Mouse (Mus musculus) midbrain, embryonic 11.5 days (tissue): ENCODE measurements around the gene Sh3bp5. TPM values are rescaled to one million over a fixed set of nuclear protein-coding genes. Genes with fewer than 3 reads are reported as not detected.

Source experiments
- ATAC-seq: fragments of 200-750 bp; cut with Nextera tagmentation; 2 replicates; pipeline ENCODE4 v1.8.0; 2017; ENCODE audit warnings: moderate TSS enrichment, moderate library complexity; ENCODE audit not compliant: low FRiP score
- DNase-seq: peaks from one replicate; pipeline ENCODE4 v3.0.0; 2015; ENCODE audit warnings: low spot score; ENCODE audit errors: missing footprints
- H3K27ac ChIP-seq: fragments of 300-500 bp; sonication (generic); 2 replicates; pipeline ENCODE4 v1.5.1; 2014; ENCODE audit warnings: low read depth, low read length
- H3K27me3 ChIP-seq: fragments of 300-500 bp; sonication (generic); 2 replicates; pipeline ENCODE4 v1.6.1; 2014; ENCODE audit warnings: mild to moderate bottlenecking, low read length, moderate library complexity, mixed read lengths; ENCODE audit not compliant: control insufficient read depth, insufficient read depth
- H3K36me3 ChIP-seq: fragments of 300-500 bp; sonication (generic); 2 replicates; pipeline ENCODE4 v1.6.1; 2014; ENCODE audit warnings: mild to moderate bottlenecking, low read length, moderate library complexity, mixed read lengths; ENCODE audit not compliant: control insufficient read depth, insufficient read depth
- H3K4me1 ChIP-seq: fragments of 300-500 bp; sonication (generic); 2 replicates; pipeline ENCODE4 v1.6.1; 2014; ENCODE audit warnings: low read length; ENCODE audit not compliant: control insufficient read depth, insufficient read depth
- H3K4me2 ChIP-seq: fragments of 300-500 bp; sonication (generic); 2 replicates; pipeline ENCODE4 v1.6.1; 2014; ENCODE audit warnings: mild to moderate bottlenecking, moderate library complexity
- H3K4me3 ChIP-seq: fragments of 300-500 bp; sonication (generic); 2 replicates; pipeline ENCODE4 v1.5.1; 2014; ENCODE audit warnings: low read depth, low read length
- H3K9ac ChIP-seq: fragments of 300-500 bp; sonication (generic); 2 replicates; pipeline ENCODE4 v1.6.1; 2014; ENCODE audit warnings: low read length
- H3K9me3 ChIP-seq: fragments of 300-500 bp; sonication (generic); 2 replicates; pipeline ENCODE4 v1.6.1; 2016; ENCODE audit warnings: low read length; ENCODE audit not compliant: control insufficient read depth
- WGBS: fragments of 180-500 bp; shearing (Covaris S2); extraction: QIAGEN DNeasy Blood & Tissue Kit; methylation state at CpG from one replicate; pipeline ENCODE4 v1.1.7; 2014; 5-methylcytosine and 5-hydroxymethylcytosine counted together
- polyA plus RNA-seq: library from polyadenylated mRNA; unstranded; fragments of >200 nt; fragmentation: Nextera tagmentation; extraction: Ambion mirVana; gene quantifications from 2 replicates; pipeline ENCODE4 v1.2.1, GENCODE M21; 2014

The Sh3bp5 gene
- polyA plus RNA-seq, 1 experiment from 2014 or later = 15.3 TPM

- Histone ChIP-seq H3K4me3 (no peak overlapping the region), H3K9me3 (no peaks in the 10 kb centered on the region), H3K36me3 (no peaks in the 10 kb centered on the region), H3K27me3 (no peaks in the 10 kb centered on the region), H3K4me1 (no peaks in the 10 kb centered on the region), H3K9ac (no peak overlapping the region), H3K27ac (no peak overlapping the region), H3K4me2 (no peak overlapping the region)
- ATAC-seq (no peak), DNase-seq (no peak)
- 89% methylated on average over 11 of the region's 11 CpGs for WGBS
Observed at GRCm38 (mm10) chr14:31400896-31401295, 35.0 kb downstream of the Sh3bp5 start.

- 82% methylated on average over 7 of the region's 7 CpGs for WGBS
Observed at GRCm38 (mm10) chr14:31400246-31400645, 35.6 kb downstream of the Sh3bp5 start.

GRCm38 (mm10) chr14:31399271-31399670 lies 36.6 kb downstream of the Sh3bp5 start:
- no peak overlapping the region for H3K4me2 ChIP-seq
- ATAC-seq (no peak), DNase-seq (no peak)
- H3K27ac ChIP-seq = no peak overlapping the region
- no peak overlapping the region for H3K4me3 ChIP-seq
- H3K27me3 ChIP-seq = no peaks in the 10 kb centered on the region
- 73% methylated on average over 3 of the region's 3 CpGs for WGBS
- H3K4me1 ChIP-seq = no peaks in the 10 kb centered on the region
- no peak overlapping the region for H3K9ac ChIP-seq
- no peaks in the 10 kb centered on the region; the same call in 1 of the 2 replicates for H3K9me3 ChIP-seq
- no peaks in the 10 kb centered on the region for H3K36me3 ChIP-seq

More at GRCm38 (mm10) chr14:31400246-31400645, 35.6 kb downstream of the Sh3bp5 start:
- Histone ChIP-seq H3K9ac (no peak overlapping the region), H3K9me3 (no peaks in the 10 kb centered on the region; the same call in 1 of the 2 replicates), H3K4me3 (no peak overlapping the region), H3K27ac (no peak overlapping the region), H3K4me1 (no peaks in the 10 kb centered on the region), H3K36me3 (no peaks in the 10 kb centered on the region), H3K27me3 (no peaks in the 10 kb centered on the region), H3K4me2 (no peak overlapping the region)
- ATAC-seq (no peak), DNase-seq (no peak)

- ATAC-seq = no peak
- Histone ChIP-seq H3K4me3 (no peak overlapping the region), H3K27me3 (no peaks in the 10 kb centered on the region), H3K4me1 (no peaks in the 10 kb centered on the region), H3K36me3 (no peaks in the 10 kb centered on the region), H3K27ac (no peak overlapping the region), H3K9me3 (no peaks in the 10 kb centered on the region; the same call in 1 of the 2 replicates), H3K9ac (no peak overlapping the region), H3K4me2 (no peak overlapping the region)
- no peak for DNase-seq
- 89% methylated on average over 11 of the region's 11 CpGs for WGBS
Observed at GRCm38 (mm10) chr14:31398819-31399218, 37.1 kb downstream of the Sh3bp5 start.

- H3K4me1 ChIP-seq = no peaks in the 10 kb centered on the region
- no peak overlapping the region for H3K27ac ChIP-seq
- no peak overlapping the region for H3K4me2 ChIP-seq
- H3K36me3 ChIP-seq = no peaks in the 10 kb centered on the region
- no peaks in the 10 kb centered on the region for H3K27me3 ChIP-seq
- ATAC-seq (no peak), DNase-seq (no peak)
- no peak overlapping the region for H3K9ac ChIP-seq
- WGBS = 89% methylated on average over 9 of the region's 9 CpGs
- no peak overlapping the region for H3K4me3 ChIP-seq
- H3K9me3 ChIP-seq = no peaks in the 10 kb centered on the region; the same call in 1 of the 2 replicates
Observed at GRCm38 (mm10) chr14:31397791-31398595, 37.9 kb downstream of the Sh3bp5 start.

GRCm38 (mm10) chr14:31397353-31397752 lies 38.5 kb downstream of the Sh3bp5 start:
- DNase-seq (no peak), ATAC-seq (no peak)
- no peaks in the 10 kb centered on the region; the same call in 1 of the 2 replicates for H3K9me3 ChIP-seq
- H3K27ac ChIP-seq = no peak overlapping the region
- H3K27me3 ChIP-seq = no peaks in the 10 kb centered on the region
- no peak overlapping the region for H3K9ac ChIP-seq
- H3K4me1 ChIP-seq = no peaks in the 10 kb centered on the region
- no peak overlapping the region for H3K4me3 ChIP-seq
- no peaks in the 10 kb centered on the region for H3K36me3 ChIP-seq
- no peak overlapping the region for H3K4me2 ChIP-seq
- WGBS = 84% methylated on average over 12 of the region's 12 CpGs

GRCm38 (mm10) chr14:31396428-31396827 lies 39.5 kb downstream of the Sh3bp5 start:
- Histone ChIP-seq H3K4me2 (no peak overlapping the region), H3K9ac (no peak overlapping the region), H3K9me3 (no peaks in the 10 kb centered on the region; the same call in 1 of the 2 replicates), H3K27ac (no peak overlapping the region), H3K4me1 (no peaks in the 10 kb centered on the region), H3K27me3 (no peaks in the 10 kb centered on the region), H3K4me3 (no peak overlapping the region), H3K36me3 (no peaks in the 10 kb centered on the region)
- DNase-seq (no peak), ATAC-seq (no peak)
- 90% methylated on average over 2 of the region's 2 CpGs for WGBS

- ATAC-seq = no peak
Observed at GRCm38 (mm10) chr14:31395629-31396199, 40.2 kb downstream of the Sh3bp5 start.

GRCm38 (mm10) chr14:31394822-31395532 lies 40.9 kb downstream of the Sh3bp5 start:
- H3K27me3 ChIP-seq = no peaks in the 10 kb centered on the region
- no peak for ATAC-seq
- no peaks in the 10 kb centered on the region for H3K36me3 ChIP-seq
- no peak for DNase-seq
- H3K4me2 ChIP-seq = no peak overlapping the region
- WGBS = 95% methylated on average over 9 of the region's 9 CpGs
- H3K27ac ChIP-seq = no peak overlapping the region
- H3K9me3 ChIP-seq = no peaks in the 10 kb centered on the region; the same call in 1 of the 2 replicates
- H3K4me3 ChIP-seq = no peak overlapping the region
- H3K4me1 ChIP-seq = no peaks in the 10 kb centered on the region
- no peak overlapping the region for H3K9ac ChIP-seq

More at GRCm38 (mm10) chr14:31395629-31396199, 40.2 kb downstream of the Sh3bp5 start:
- Histone ChIP-seq H3K36me3 (no peaks in the 10 kb centered on the region), H3K27me3 (no peaks in the 10 kb centered on the region), H3K9ac (no peak overlapping the region), H3K4me1 (no peaks in the 10 kb centered on the region), H3K4me2 (no peak overlapping the region), H3K4me3 (no peak overlapping the region), H3K27ac (no peak overlapping the region), H3K9me3 (no peaks in the 10 kb centered on the region; the same call in 1 of the 2 replicates)
- WGBS = 95% methylated on average over 7 of the region's 7 CpGs
- DNase-seq = no peak
